Mouse (Mus musculus) left cerebral cortex, adult 18-20 months (tissue): ENCODE measurements at regions not wholly inside any gene's neighbourhood (a gene's known extent, or its start where the extent isn't known, plus 50 kb on each side); places are given as distances from the start of the nearest gene placed in this dataset.

Experiments
- DNase-seq, 2 experiments: peaks; one replicate each; pipeline ENCODE4 v3.0.0; 2021 to 2022; ENCODE audit warnings: low spot score in 2 of 2, mixed read lengths in 1 of 2

- DNase-seq: no peak
Observed at GRCm38 (mm10) chr5:138875180-138876076, 55.5 kb downstream of the Gm5294 start.

DNA sequence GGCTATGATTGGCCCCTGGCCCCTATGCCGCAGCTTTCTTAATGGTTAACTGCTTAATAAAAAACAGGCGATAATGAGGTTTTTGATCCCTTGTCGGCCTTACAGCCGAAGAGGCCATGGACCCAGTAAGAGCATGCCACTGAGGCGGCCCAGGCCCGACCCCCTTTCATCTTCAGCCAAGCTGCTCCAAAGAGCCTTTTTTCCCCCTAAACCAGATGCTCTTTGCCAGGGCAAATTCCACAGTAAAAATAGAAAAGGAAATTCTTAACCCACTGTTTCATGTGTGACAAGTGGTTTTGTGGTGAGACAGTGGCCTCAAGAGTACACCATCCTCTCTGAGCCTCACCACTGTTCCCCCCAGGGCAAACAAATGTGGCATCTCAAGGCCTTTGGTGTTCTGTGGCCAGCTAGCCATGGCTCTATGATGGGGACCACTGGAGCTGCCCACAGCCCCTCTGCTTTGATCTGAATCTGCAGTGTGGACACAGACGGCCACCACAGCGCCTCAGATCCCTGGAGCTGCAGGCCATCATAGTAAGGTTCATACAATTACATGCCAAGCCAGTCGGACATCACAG is 61.9 kb downstream of the Gm5294 start:
- DNase-seq: no peak

DNA sequence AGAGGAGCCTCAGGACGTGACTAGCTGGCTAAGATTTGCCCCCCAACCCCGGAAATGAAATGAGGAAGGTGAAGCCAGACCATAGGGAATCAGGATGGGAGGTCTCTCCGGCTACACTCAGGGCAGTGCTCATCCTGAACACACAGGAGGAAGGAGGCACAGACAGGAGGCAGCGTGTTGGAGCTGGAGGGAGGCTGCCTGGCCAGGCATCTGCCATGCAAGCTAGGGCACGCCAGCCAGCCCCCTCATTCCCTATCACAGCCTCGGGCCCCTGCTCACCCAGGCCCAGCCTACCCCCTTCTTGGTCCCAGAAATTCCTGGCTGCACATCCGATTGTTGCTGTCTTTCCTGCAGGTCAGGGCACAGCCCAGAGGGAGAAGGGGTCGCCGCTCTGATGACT is 63.7 kb downstream of the Gm5294 start:
- DNase-seq: no peak

GRCm38 (mm10) chr5:138885905-138886304 is 66.0 kb downstream of the Gm5294 start:
- DNase-seq: no peak

- DNase-seq: no peak
Observed at GRCm38 (mm10) chr5:138888749-138889148, 68.9 kb downstream of the Gm5294 start.

DNA sequence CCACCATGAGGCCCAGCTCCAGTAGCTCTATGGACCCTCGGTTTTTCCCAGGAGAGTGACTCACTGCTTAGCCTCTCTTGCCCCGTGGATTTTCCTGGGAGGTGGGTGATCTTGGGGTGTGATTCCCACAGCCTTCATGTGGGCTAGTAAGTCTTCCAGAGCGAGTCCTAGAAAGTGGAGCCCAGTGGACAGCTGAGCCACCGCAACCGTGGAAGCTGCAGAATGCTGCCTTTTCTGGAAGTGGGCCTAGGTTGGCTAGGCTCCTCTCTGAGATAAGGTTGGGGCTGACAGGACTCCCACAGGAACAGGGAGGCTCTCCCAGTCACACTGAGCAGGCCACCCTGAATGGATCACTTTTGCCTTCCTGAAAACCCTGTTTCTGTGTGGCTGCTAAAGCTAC is 69.9 kb downstream of the Gm5294 start:
- DNase-seq: peak in 1 of 2 experiments; percentile 8

DNA sequence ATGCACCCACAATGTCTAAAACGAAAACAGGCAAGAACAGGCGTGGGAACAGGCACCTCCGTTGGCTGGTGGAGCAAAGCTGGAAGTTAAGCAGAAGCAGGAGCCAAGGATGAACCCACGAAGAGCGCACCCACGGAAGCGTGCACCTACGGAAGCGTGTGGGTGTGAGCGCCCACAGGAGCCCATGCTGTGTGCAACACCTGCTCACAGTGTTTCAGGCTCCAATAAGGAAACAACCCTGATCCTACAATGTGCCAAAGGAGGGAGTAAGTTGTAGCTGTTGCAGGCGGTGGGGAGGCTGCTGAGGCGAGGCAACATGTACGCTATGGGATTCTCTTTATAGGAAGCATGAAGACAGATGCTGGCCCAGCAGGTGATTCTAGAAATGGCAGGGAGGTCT is 74.6 kb downstream of the Gm5294 start:
- DNase-seq: peak; percentile 49 to 69

DNA sequence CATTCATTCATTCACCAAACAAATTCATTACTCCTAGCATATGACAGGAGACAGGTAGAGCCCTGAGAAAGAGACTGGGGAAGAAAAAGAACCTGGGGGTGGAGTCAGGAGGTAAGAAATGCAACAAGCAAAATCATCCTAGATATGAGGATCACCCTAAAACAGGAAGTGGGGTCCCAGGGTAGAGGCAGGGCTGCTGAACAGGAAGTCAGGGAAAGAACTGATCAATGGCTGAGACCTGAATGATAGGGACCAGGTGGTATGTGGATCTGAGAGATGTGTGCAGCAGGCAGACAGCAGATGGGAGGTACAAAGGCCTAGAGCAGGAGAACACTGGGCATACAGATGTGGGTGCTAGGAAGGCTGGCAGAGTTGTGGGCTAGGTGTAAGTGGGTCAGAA is 77.4 kb downstream of the Gm5294 start:
- no peak for DNase-seq

DNA sequence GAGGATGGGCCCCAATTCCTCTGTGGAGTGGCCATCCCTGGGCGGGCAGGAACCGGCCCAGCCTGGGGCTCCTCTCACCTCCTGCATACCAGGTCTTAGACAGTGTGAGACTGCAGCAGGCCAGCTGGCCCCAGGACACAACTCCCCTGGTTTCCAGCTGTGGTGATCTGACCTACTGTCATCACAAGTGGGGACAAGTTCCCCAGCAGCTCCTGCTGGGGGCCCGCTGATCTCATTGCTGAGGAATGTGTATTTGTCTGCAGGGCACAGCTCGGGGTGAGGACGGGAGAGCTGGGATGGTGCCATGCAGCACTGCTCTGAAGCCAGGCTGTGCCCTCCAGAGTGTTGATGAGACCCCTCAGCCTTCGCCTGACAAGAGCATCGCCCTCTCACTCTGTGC is 78.6 kb downstream of the Gm5294 start:
- DNase-seq: no peak

- DNase-seq: peak; percentile 50 to 53
Observed at GRCm38 (mm10) chr5:138900952-138901599, 81.2 kb downstream of the Gm5294 start.

GRCm38 (mm10) chr5:138902316-138902715 is 82.4 kb downstream of the Gm5294 start:
- no peak for DNase-seq

DNA sequence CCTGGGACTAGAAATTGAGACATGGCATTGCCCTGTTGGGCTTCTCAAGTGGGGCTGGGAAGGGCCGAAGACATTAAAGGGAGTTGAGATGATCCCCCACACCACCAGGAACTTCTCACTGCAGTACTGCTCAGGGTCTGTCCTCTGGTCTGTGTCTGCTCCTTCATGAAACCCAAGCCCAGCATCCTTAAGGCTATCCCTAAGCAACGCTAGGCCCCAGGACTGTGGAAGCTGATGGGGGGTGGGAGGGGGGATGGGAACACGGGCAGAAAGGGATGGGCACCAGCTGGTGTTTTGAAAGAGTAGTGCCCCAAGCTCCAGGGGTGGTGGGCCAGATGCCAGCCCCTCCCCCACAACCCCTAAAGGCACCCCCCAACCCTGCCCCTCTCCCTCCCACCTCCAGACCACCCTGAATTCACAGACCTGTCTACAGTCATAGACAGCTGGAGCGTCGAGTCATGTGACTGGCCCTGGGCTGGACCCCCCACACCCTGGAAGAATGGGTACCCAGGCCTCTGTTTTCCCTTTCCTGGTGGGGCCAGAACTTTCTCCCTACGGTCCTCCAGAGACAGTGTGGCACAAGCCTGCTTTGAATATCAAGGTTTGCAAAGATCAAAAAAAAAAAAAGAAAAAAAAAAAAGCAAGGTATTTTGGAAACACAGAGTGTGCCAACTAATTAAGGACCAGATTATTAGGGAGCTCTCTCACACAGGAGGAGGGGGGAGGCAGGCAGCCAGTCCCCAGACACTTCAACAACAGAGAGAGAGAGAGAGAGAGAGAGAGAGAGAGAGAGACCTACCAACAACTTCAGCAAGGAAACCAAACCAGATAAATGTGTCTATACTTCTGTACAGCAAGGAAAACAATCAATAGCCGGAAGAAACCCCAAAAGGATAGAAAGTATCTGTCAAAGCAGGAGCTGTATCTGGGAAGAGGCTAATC is 85.1 kb downstream of the Pdgfa start:
- DNase-seq: no peak

GRCm38 (mm10) chr5:138912711-138913105 is 84.5 kb downstream of the Pdgfa start:
- no peak for DNase-seq

DNA sequence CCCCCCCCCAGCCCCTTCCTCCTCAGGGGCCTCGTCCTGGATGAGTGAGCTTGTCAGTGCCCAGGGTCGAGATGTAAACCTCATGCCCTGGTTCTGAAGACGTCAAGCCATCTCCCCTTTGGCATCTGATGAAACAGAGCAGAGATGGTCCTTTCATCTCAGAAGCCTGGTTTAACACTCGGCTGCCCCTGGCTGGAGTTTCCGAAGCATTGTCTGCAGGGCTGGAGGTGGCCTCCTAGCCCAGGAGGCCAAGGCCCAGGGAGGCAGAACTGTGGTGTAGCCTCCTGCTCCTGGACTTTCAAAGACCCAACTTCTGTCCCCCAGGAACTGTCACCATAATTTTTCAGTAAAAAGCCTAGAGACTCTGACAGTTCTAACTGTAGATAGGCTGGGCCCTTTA is 82.1 kb downstream of the Pdgfa start:
- DNase-seq: no peak

- DNase-seq: no peak
Observed at GRCm38 (mm10) chr5:138915496-138915895, 81.7 kb downstream of the Pdgfa start.

DNA sequence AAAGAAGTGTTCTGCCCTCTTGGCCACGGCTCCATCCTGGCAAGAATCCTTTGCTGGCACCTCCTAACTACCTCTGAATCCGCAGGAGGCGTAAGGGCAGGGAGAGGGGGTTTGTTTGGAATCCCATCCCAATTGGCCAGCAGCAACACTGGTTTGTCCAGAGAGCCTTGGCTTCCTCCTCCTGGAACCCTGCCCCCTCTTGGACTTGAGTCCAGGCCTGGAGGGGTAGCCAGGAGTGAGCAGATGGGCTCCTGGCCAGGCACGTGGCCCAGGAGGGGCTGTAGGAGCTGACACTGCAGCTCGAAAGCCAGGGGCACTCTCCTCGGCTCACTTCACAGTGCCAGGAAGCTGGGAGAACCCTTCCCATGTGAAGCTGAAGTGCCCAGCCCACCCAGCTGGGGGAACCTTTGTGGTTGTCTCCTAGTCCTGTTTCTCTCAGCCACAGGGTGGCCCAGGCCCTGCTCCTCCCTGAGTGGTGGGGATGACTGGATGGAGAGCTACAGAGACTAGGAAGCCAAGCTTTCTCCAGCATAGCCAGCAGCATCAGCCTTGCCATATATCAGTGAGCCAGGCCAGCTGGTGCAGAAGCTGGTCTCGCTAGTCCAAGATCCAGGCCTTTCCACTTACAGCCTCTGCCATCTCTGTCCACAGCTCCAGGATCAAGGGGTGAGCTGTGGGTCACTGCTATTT is 76.9 kb downstream of the Pdgfa start:
- peak; percentile 7 to 25 for DNase-seq

- no peak for DNase-seq
Observed at GRCm38 (mm10) chr5:138922116-138922515, 75.1 kb downstream of the Pdgfa start.
